Mouse (Mus musculus) MEL (cell line): ENCODE data around the gene Tsc2.

Source experiments
- CTCF ChIP-seq, 3 experiments: IDR thresholded peaks in 2 of 3; conservative IDR thresholded peaks in 1 of 3; 2 replicates each; pipeline ENCODE4 v1.5.1; 2011 to 2012; ENCODE audit warnings: low read length in 3 of 3, low read depth in 2 of 3, mild to moderate bottlenecking in 2 of 3, improper control_type of control experiment in 1 of 3, inconsistent platforms in 1 of 3, mixed read lengths in 1 of 3, moderate library complexity in 1 of 3; ENCODE audit not compliant: control insufficient read depth in 1 of 3, insufficient read depth in 1 of 3, poor library complexity in 1 of 3, severe bottlenecking in 1 of 3
- EP300 ChIP-seq, 2 experiments: IDR thresholded peaks; 2 replicates each; pipeline ENCODE4 v1.6.1; 2011; ENCODE audit warnings: improper control_type of control experiment in 2 of 2, low read length in 2 of 2, low read depth in 1 of 2, mild to moderate bottlenecking in 1 of 2
- GATA1 ChIP-seq: IDR thresholded peaks from 2 replicates; pipeline ENCODE4 v1.6.1; 2011; ENCODE audit warnings: low read depth, low read length, improper control_type of control experiment
- MAX ChIP-seq: IDR thresholded peaks from 2 replicates; pipeline ENCODE4 v1.6.1; 2011; ENCODE audit warnings: low read length, improper control_type of control experiment
- MYB ChIP-seq: IDR thresholded peaks from 2 replicates; pipeline ENCODE4 v1.6.1; 2011; ENCODE audit warnings: mild to moderate bottlenecking, low read depth, low read length, improper control_type of control experiment
- POLR2A ChIP-seq, 2 experiments: IDR thresholded peaks; 2 replicates each; pipeline ENCODE4 v1.6.1; 2011 to 2012; ENCODE audit warnings: low read length in 2 of 2, mild to moderate bottlenecking in 2 of 2, control low read depth in 1 of 2, improper control_type of control experiment in 1 of 2, low read depth in 1 of 2, moderate library complexity in 1 of 2; ENCODE audit not compliant: control insufficient read depth in 1 of 2, insufficient read depth in 1 of 2, poor library complexity in 1 of 2
- ZNF384 ChIP-seq: IDR thresholded peaks from 2 replicates; pipeline ENCODE4 v1.6.1; 2012; ENCODE audit warnings: low read depth, mild to moderate bottlenecking, inconsistent platforms, low read length, improper control_type of control experiment

DNA sequence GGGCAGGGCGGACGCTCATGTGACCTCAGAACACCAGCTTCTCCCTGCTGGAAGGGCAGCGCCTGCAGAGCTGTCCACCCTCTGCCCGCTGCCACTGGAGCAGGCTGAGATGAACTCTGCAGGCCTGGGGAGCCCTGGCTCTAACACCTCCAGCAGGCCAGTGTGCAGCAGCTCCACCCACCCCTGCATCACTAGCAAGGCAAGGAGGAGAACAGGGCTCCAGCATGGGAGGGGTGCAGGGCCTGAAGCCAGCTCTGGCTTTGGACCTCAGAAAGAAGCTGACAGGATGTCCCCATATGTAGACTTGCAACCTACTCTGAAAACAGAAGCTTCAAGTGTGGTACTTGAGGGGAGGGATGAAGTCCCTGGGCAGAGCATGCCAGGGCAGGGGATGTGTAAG is 31.9 kb downstream of the Tsc2 start:
- no peak for TF ChIP-seq MYB
- TF ChIP-seq GATA1 = no peak
- no peak for TF ChIP-seq POLR2A (IDR thresholded peaks at IDR 0.05; ENCODE audit: control insufficient read depth in 1 of 2, insufficient read depth in 1 of 2, low read depth in 1 of 2, low read length in 2 of 2, poor library complexity in 1 of 2)
- TF ChIP-seq CTCF (IDR thresholded peaks at IDR 0.05 in 2 of 3, conservative IDR thresholded peaks at IDR 0.05 in 1 of 3; ENCODE audit: control insufficient read depth in 1 of 3, insufficient read depth in 1 of 3, low read depth in 2 of 3, low read length in 3 of 3, poor library complexity in 1 of 3, severe bottlenecking in 1 of 3) = no peak
- TF ChIP-seq EP300 (IDR thresholded peaks at IDR 0.05; ENCODE audit: low read depth in 1 of 2, low read length in 2 of 2) = no peak
- no peak for TF ChIP-seq MAX
- no peak for TF ChIP-seq ZNF384
